Mouse (Mus musculus) embryonic facial prominence, embryonic 13.5 days (tissue): ENCODE measurements at regions not wholly inside any gene's neighbourhood (a gene's known extent, or its start where the extent isn't known, plus 50 kb on each side); places are given as distances from the start of the nearest gene placed in this dataset.

Experiments
- ATAC-seq: fragments of 200-750 bp; cut with Nextera tagmentation; 2 replicates; pipeline ENCODE4 v1.8.0; 2017; ENCODE audit warnings: low read depth; ENCODE audit not compliant: insufficient number of reproducible peaks, insufficient read depth, low FRiP score, low TSS enrichment
- H3K27ac ChIP-seq: fragments of 300-500 bp; sonication (generic); 2 replicates; pipeline ENCODE4 v1.5.1; 2015; ENCODE audit warnings: moderate library complexity, mild to moderate bottlenecking, inconsistent platforms
- H3K27me3 ChIP-seq: fragments of 300-500 bp; sonication (generic); 2 replicates; pipeline ENCODE4 v1.6.1; 2015; ENCODE audit warnings: mild to moderate bottlenecking, inconsistent platforms
- H3K36me3 ChIP-seq: fragments of 300-500 bp; sonication (generic); 2 replicates; pipeline ENCODE4 v1.6.1; 2015; ENCODE audit warnings: mild to moderate bottlenecking, inconsistent platforms
- H3K4me1 ChIP-seq: fragments of 300-500 bp; sonication (generic); 2 replicates; pipeline ENCODE4 v1.6.1; 2015; ENCODE audit warnings: inconsistent platforms
- H3K4me2 ChIP-seq: fragments of 300-500 bp; sonication (generic); 2 replicates; pipeline ENCODE4 v1.6.1; 2015; ENCODE audit warnings: moderate library complexity, mild to moderate bottlenecking, inconsistent platforms
- H3K4me3 ChIP-seq: fragments of 300-500 bp; sonication (generic); 2 replicates; pipeline ENCODE4 v1.5.1; 2015; ENCODE audit warnings: mild to moderate bottlenecking, inconsistent platforms
- H3K9ac ChIP-seq: fragments of 300-500 bp; sonication (generic); 2 replicates; pipeline ENCODE4 v1.6.1; 2015; ENCODE audit warnings: mild to moderate bottlenecking, inconsistent platforms
- H3K9me3 ChIP-seq: fragments of 300-500 bp; sonication (generic); 2 replicates; pipeline ENCODE4 v1.6.1; 2016; ENCODE audit warnings: inconsistent platforms
- WGBS: fragments of 180-500 bp; shearing (Covaris S2); methylation state at CpG from one replicate; pipeline ENCODE4 v1.1.7; 2015; ENCODE audit warnings: mixed read lengths; 5-methylcytosine and 5-hydroxymethylcytosine counted together

DNA sequence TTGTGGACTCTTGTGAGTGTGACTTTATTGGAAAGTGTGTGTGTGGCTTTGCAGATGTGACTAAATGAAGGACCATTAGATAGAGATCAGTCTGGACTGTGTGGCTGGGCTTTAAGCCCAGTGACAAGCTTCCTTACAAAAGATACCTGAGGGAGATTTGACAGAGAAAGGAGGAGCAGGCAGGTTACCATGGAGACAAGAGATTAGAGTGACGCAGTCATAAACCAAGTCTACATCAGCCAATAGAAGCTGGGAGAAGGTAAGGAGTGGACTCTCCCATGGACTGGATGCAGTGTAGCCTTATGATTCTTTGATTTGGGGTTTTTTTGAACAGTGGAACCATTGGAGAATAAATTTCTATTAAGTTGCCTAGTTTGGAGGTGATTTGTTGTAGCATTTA lies 181.6 kb upstream of the Gm6793 start:
- 58% methylated on average over 1 of the region's 1 CpGs for WGBS
- Histone ChIP-seq H3K4me3 (no peak overlapping the region), H3K4me2 (no peak overlapping the region), H3K9ac (no peak overlapping the region), H3K27ac (no peak overlapping the region), H3K4me1 (no peaks in the 10 kb centered on the region), H3K27me3 (no peaks in the 10 kb centered on the region), H3K36me3 (no peaks in the 10 kb centered on the region), H3K9me3 (no peaks in the 10 kb centered on the region)
- no peak for ATAC-seq

DNA sequence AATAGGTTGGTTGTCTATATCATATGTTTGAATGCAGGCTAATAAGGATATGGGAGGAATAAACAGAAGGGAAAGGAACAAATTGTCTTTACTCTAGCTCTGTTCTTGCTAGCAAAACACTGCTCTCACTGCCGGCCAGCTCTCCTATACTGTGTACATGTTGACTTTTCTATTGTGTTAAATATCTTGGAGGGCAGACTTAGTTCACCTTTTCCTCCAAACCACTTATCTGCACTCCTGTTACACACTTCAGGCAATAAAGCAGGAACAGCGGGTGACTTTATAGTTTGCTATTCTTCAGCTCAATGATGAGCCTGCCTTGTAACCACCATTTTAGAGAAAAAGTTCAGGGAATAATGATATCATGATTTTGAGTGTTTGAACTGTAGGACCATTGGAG lies 181.0 kb upstream of the Gm6793 start:
- no peaks in the 10 kb centered on the region for H3K36me3 ChIP-seq
- H3K4me1 ChIP-seq, result no peaks in the 10 kb centered on the region
- no peaks in the 10 kb centered on the region for H3K27me3 ChIP-seq
- H3K9ac ChIP-seq, result no peak overlapping the region
- H3K9me3 ChIP-seq, result no peaks in the 10 kb centered on the region
- 80% methylated on average over 2 of the region's 2 CpGs for WGBS
- no peak overlapping the region for H3K27ac ChIP-seq
- ATAC-seq, result no peak
- no peak overlapping the region for H3K4me3 ChIP-seq
- no peak overlapping the region for H3K4me2 ChIP-seq

DNA sequence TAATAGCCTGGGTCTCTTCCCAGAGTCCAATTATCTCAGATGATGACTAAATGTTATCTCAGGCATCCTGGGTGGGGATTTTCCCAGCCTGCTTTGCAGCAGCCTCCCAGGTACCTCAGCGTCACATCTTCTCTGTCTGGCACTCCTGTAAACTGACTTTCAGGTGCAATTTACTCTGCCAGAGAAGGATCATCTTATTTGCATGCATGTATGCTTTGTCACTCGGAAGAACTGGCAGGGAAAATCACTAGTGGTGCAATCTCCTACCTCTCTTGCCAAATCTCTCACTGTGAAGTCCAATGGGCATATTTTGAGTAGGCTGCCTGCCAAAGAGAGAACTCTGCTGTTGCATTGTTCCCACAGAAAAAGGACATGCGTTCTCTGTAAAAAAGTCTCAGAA lies 177.0 kb upstream of the Gm6793 start:
- no peaks in the 10 kb centered on the region for H3K27me3 ChIP-seq
- WGBS, result 74% methylated on average over 3 of the region's 3 CpGs
- no peak overlapping the region for H3K27ac ChIP-seq
- H3K4me2 ChIP-seq, result no peak overlapping the region
- no peaks in the 10 kb centered on the region for H3K4me1 ChIP-seq
- no peaks in the 10 kb centered on the region for H3K9me3 ChIP-seq
- no peak overlapping the region for H3K4me3 ChIP-seq
- no peak for ATAC-seq
- no peaks in the 10 kb centered on the region for H3K36me3 ChIP-seq
- no peak overlapping the region for H3K9ac ChIP-seq

DNA sequence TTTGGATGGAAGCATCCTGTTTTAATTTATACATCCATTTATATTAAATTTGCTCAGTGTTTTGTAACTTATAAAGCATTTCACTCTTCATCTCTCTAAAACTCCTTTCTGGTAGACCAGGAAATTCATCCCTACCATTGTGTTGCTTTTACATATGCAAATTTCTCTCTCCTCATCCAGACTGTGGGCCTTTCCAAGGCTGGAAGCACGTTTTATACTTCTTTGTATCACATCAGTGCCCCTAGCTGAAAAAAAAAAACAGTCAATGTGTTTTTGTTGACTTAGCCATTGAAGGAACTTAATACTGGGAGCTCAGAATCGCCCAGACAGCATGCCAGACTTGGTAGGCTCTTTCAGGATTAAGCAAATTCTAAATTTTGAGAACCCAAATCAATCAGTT lies 174.9 kb upstream of the Gm6793 start:
- Histone ChIP-seq H3K36me3 (no peaks in the 10 kb centered on the region), H3K9me3 (no peaks in the 10 kb centered on the region), H3K9ac (no peak overlapping the region), H3K27ac (no peak overlapping the region), H3K4me1 (no peaks in the 10 kb centered on the region), H3K4me3 (no peak overlapping the region), H3K27me3 (no peaks in the 10 kb centered on the region), H3K4me2 (no peak overlapping the region)
- ATAC-seq, result no peak
- WGBS, result 22% methylated on average over 2 of the region's 2 CpGs

DNA sequence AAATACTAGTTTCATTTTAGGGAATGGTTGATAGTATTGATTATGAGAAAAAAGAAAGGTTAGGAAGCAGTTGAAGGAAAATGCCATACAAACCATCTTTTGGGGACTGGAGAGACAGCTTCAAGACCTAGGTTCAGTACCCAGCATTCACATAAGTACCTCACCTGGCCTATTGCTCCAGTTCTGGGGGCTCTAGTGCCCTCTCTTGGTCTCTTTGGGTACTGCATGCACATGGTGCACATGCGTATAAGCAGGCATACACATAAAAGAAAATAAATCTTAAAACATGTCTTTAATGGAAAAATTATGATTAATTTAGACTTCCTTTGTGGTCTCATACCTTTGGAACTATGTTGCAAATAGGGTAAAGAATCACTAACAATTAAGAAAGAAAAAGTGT lies 155.3 kb upstream of the Gm6793 start:
- WGBS, result 96% methylated on average over 1 of the region's 1 CpGs
- ATAC-seq, result no peak
- Histone ChIP-seq H3K9ac (no peak overlapping the region), H3K4me2 (no peak overlapping the region), H3K27me3 (no peaks in the 10 kb centered on the region), H3K4me3 (no peak overlapping the region), H3K9me3 (peaks cover 6% of the 10 kb centered on the region), H3K27ac (no peak overlapping the region), H3K4me1 (0 out of 2 replicates have a peak, but pooled peaks cover 3% of the 10 kb centered on the region), H3K36me3 (no peaks in the 10 kb centered on the region)

DNA sequence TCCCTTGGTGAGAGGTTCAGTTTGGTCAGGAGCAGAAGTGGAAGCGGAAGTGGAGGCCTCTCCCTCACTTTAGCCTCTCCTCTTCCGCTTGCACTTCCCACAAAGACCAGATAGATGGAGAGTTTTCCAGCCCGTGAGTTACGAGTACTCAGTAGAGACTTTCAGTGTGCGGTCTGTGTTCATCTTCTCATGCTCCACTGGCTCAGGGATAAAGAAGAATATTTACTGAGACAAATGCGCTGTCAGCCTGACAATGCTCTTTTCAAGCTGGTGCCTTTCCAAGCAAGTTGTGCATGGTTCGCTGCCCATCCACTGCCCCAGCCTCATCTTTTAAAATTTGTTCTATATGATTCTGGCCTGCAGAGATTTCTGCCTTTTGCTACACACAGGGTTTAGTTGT lies 141.8 kb upstream of the Gm6793 start:
- no peak overlapping the region for H3K4me2 ChIP-seq
- H3K36me3 ChIP-seq, result no peaks in the 10 kb centered on the region
- H3K9me3 ChIP-seq, result no peaks in the 10 kb centered on the region; the same call in 1 of the 2 replicates
- H3K27ac ChIP-seq, result no peak overlapping the region
- no peaks in the 10 kb centered on the region for H3K4me1 ChIP-seq
- ATAC-seq, result no peak
- no peak overlapping the region for H3K4me3 ChIP-seq
- H3K9ac ChIP-seq, result no peak overlapping the region
- WGBS, result 80% methylated on average over 7 of the region's 7 CpGs
- H3K27me3 ChIP-seq, result no peaks in the 10 kb centered on the region

DNA sequence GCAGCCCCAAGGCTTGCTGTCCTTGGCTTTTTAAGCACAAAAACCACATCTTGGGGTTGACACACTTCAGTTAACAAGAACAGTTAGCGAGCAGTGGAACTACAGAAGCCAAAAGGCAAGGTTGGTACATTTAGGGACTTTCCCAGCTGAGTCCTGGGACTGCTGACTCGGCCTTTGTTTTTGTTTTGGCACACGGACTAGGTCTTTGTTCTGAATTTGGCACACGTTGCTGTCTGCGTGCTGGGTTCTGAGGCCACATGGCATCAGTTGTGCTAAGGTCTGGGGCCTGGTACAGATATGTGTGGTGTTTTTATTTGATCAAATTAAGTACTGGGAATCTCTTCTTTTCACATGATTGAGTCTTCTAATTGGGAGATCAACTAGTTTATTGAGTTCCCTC lies 124.1 kb upstream of the Gm6793 start:
- Histone ChIP-seq H3K9ac (no peak overlapping the region), H3K27me3 (no peaks in the 10 kb centered on the region), H3K4me2 (no peak overlapping the region), H3K27ac (no peak overlapping the region), H3K9me3 (no peaks in the 10 kb centered on the region), H3K4me1 (no peaks in the 10 kb centered on the region), H3K36me3 (no peaks in the 10 kb centered on the region), H3K4me3 (no peak overlapping the region)
- WGBS, result 60% methylated on average over 5 of the region's 5 CpGs
- no peak for ATAC-seq

DNA sequence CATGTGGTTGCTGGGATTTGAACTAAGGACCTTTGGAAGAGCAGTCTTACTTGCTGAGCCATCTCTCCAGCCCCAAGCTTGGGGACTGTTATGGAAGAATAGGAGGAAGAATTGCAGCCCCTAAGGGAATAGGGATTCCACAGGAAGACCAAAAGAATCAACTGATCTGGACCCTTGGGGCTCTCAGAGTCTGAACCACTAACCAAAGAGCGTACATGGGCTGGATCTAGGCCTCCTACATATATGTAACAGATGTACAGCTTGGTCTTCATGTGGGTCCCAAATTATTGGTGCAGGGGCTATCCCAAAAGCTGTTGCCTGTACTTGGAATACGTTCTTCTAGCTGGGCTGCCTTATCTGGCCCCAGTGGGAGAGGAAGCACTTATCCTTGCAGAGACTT lies 115.4 kb upstream of the Gm6793 start:
- Histone ChIP-seq H3K27me3 (no peaks in the 10 kb centered on the region), H3K4me2 (no peak overlapping the region), H3K9me3 (no peaks in the 10 kb centered on the region), H3K27ac (no peak overlapping the region), H3K4me3 (no peak overlapping the region), H3K4me1 (no peaks in the 10 kb centered on the region), H3K36me3 (no peaks in the 10 kb centered on the region), H3K9ac (no peak overlapping the region)
- 63% methylated on average over 2 of the region's 2 CpGs for WGBS
- no peak for ATAC-seq

DNA sequence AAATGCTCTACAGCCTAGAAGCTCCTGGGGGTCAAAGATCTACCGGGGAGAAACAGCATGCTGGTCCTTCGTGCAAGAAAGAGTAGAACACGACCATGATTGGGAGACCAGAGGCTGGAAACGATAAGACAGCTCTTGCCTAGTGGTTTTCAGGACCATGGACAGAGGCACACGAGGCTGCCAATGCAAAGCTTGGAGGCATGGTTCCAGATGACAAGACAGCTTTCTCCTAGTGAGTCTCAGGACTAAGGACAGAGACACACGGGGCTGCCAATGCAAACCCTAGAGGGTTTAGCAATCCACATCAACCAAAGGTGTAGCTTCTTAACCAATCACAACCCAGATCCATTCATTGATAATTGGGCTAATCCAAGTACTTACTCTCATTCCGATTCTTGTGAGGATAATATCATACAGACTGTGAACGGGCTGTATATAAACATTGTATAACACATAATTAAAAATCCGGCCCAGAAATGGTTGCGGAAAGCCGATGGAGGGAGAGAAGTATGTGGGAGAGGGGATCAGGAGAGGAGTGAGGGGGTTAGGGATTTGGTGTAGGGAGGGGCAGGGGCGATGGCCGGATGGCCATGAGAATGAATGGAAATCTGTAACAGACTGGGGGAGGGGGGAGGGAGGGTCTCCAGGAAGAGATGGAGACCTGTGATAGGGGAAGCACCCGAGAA lies 114.1 kb upstream of the Gm6793 start:
- H3K4me2 ChIP-seq, result no peak overlapping the region
- no peaks in the 10 kb centered on the region for H3K36me3 ChIP-seq
- WGBS, result 45% methylated on average over 14 of the region's 14 CpGs
- no peak overlapping the region for H3K27ac ChIP-seq
- ATAC-seq, result peak; percentile 69; the same call in 1 of the 2 replicates
- H3K4me3 ChIP-seq, result no peak overlapping the region
- H3K4me1 ChIP-seq, result no peaks in the 10 kb centered on the region
- no peaks in the 10 kb centered on the region for H3K27me3 ChIP-seq
- H3K9ac ChIP-seq, result no peak overlapping the region
- no peaks in the 10 kb centered on the region for H3K9me3 ChIP-seq

DNA sequence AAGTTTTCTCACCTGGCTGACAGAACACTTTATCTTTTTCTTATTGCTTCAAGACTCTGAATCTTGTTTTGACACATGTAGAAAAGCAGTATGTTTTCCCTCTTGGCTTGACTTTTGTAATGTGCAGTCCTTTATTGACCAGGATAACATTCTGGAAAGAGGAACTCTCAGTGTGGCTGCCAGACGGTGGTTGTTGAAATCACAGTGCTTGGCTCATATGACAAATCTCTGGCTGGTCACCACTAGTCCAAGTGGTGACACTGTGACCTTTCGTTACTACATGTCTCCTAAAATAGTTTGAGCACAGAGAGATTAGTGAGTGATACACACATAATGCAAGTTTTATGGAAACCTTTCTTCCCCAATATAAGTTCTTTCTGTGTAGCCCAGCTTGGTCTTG lies 97.1 kb upstream of the Gm6793 start:
- Histone ChIP-seq H3K27me3 (no peaks in the 10 kb centered on the region), H3K4me3 (no peak overlapping the region), H3K9me3 (no peaks in the 10 kb centered on the region), H3K27ac (no peak overlapping the region), H3K9ac (no peak overlapping the region), H3K4me2 (no peak overlapping the region), H3K36me3 (no peaks in the 10 kb centered on the region), H3K4me1 (no peaks in the 10 kb centered on the region)
- no peak for ATAC-seq
- 65% methylated on average over 2 of the region's 2 CpGs for WGBS

DNA sequence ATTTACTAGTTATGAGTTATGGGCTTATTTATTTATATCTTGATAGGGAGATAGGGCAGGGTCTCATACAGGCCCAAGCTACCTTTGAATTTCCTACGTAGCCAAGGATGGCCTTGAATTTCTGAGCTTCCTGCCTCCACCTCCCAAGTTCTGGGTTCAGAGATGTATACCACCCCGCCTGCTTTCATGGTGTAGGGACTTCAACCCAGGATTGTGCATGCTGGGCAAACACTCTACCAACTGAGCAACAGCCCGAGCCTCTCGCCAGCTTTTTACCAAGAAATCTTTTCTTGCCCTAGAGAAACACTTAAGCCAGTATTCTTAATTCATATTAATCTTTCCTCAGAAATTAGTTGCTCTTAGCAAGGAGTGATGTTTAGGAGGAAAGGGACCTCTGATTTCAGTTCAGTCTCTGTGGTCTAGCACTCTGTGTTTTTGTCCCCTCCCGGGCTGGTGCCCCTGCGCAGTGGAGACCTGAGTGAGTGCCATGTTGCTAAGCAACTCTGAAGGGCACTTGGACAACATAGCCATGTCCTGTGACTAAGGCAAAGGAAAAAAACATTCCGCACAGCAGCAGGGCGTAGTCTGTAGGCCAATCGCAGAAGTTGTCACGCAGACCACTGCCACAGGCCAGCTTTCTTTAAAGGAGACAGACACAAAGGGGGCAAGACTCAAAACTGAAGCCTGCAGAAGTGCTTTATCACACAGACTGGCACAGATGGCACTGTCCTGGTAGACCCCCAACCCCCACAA lies 83.2 kb upstream of the Gm6793 start:
- Histone ChIP-seq H3K9me3 (no peaks in the 10 kb centered on the region), H3K36me3 (no peaks in the 10 kb centered on the region), H3K27me3 (no peaks in the 10 kb centered on the region), H3K4me3 (no peak overlapping the region), H3K4me2 (no peak overlapping the region), H3K27ac (no peak overlapping the region), H3K4me1 (no peaks in the 10 kb centered on the region), H3K9ac (no peak overlapping the region)
- ATAC-seq, result no peak
- WGBS, result 86% methylated on average over 10 of the region's 10 CpGs

DNA sequence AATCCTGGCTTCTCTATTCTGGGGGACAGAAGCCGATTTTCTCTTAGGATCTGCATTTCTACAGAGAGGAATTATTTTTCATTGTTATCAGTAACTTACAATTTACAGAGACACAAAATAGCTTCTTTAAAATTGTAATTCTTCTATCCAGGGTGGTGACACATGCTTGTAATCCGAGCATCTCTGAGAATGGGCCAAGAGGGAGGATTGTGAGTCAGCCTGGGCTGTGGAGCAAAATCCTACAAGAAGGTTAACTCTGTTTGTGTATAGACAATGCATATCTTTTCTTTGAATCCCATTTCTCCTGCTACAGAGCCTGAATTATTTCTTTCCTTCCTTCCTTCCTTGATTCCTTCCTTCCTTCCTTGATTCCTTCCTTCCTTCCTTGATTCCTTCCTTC lies 80.0 kb upstream of the Gm6793 start:
- H3K27ac ChIP-seq, result no peak overlapping the region
- no peaks in the 10 kb centered on the region for H3K27me3 ChIP-seq
- no peaks in the 10 kb centered on the region for H3K4me1 ChIP-seq
- 85% methylated on average over 2 of the region's 2 CpGs for WGBS
- no peak overlapping the region for H3K4me2 ChIP-seq
- no peaks in the 10 kb centered on the region for H3K9me3 ChIP-seq
- no peak for ATAC-seq
- no peak overlapping the region for H3K4me3 ChIP-seq
- H3K9ac ChIP-seq, result no peak overlapping the region
- H3K36me3 ChIP-seq, result no peaks in the 10 kb centered on the region
